Mouse (Mus musculus): ENCODE measurements around the gene Zfp605. TPM values are rescaled to one million over a fixed set of nuclear protein-coding genes. Genes with fewer than 3 reads are reported as not detected.
A peak's percentile ranks its signal among the peaks of the same experiment; 100 is the strongest.
"Not testable (repeated sequence)": the region's sequence is repeated elsewhere in the genome, so short reads cannot be mapped to it uniquely, and the experiment has no call there.

The Zfp605 gene
- total RNA-seq (2021), result 1 to 10 TPM; 2.9 to 3.2 TPM
- long read RNA-seq, experiment 1, partial matches to known transcripts, result 0 of 1 reads
- long read RNA-seq, experiment 1, other reads (novel, unspliced or antisense), result 0 of 1 reads
- long read RNA-seq, experiment 2, result 0 reads

GRCm38 (mm10) chr5:110109991-110110441 is at the start of gene Zfp605:
Gene Zfp605 (plus strand): TSS chr5:110110092.
- intact Hi-C loops (cut with DNase I; ENCODE audit: low total_unique reads), result no loop called here
- peak; percentile 86 for DNase-seq

- intact Hi-C loops (cut with DNase I; ENCODE audit: low total_unique reads); DNase-seq: not testable (repeated sequence)
Measured at GRCm38 (mm10) chr5:110072413-110072812, 37.5 kb upstream of the Zfp605 start, which contains the start of gene Gm17655. Gene Gm17655 (minus strand): TSS chr5:110072513.

- intact Hi-C loops (cut with DNase I; ENCODE audit: low total_unique reads), result no loop called here
- no peak for DNase-seq
Measured at GRCm38 (mm10) chr5:110082961-110083360, 26.9 kb upstream of the Zfp605 start.

GRCm38 (mm10) chr5:110086161-110086866 is 23.6 kb upstream of the Zfp605 start:
- intact Hi-C loops (cut with DNase I; ENCODE audit: low total_unique reads), result no loop called here
- DNase-seq, result no peak

GRCm38 (mm10) chr5:110091546-110091945 is 18.3 kb upstream of the Zfp605 start:
- intact Hi-C loops (cut with DNase I; ENCODE audit: low total_unique reads), result no loop called here

GRCm38 (mm10) chr5:110094030-110094846 is 15.7 kb upstream of the Zfp605 start, which contains the start of gene Gm35315:
Gene Gm35315 (minus strand): TSS chr5:110094420.
- intact Hi-C loops (cut with DNase I; ENCODE audit: low total_unique reads), result no loop called here
- DNase-seq, result peak; percentile 78

More at GRCm38 (mm10) chr5:110091546-110091945, 18.3 kb upstream of the Zfp605 start:
- no peak for DNase-seq

- intact Hi-C loops (cut with DNase I; ENCODE audit: low total_unique reads), result no loop called here
- no peak for DNase-seq
Measured at GRCm38 (mm10) chr5:110094847-110095213, 15.1 kb upstream of the Zfp605 start.

- intact Hi-C loops (cut with DNase I; ENCODE audit: low total_unique reads), result no loop called here
Measured at GRCm38 (mm10) chr5:110098991-110099477, 10.9 kb upstream of the Zfp605 start.

GRCm38 (mm10) chr5:110099656-110100580 is 10.0 kb upstream of the Zfp605 start, which contains the start of gene Plcxd1:
Gene Plcxd1 (plus strand): TSS chr5:110099969.
- DNase-seq, result no peak

More at GRCm38 (mm10) chr5:110098991-110099477, 10.9 kb upstream of the Zfp605 start:
- no peak for DNase-seq

GRCm38 (mm10) chr5:110100921-110101631 is 8.8 kb upstream of the Zfp605 start:
- intact Hi-C loops (cut with DNase I; ENCODE audit: low total_unique reads), result no loop called here
- DNase-seq, result peak; percentile 5

More at GRCm38 (mm10) chr5:110099656-110100580, 10.0 kb upstream of the Zfp605 start, which contains the start of gene Plcxd1:
- intact Hi-C loops (cut with DNase I; ENCODE audit: low total_unique reads), result no loop called here

- peak; percentile 35 for DNase-seq
- intact Hi-C loops (cut with DNase I; ENCODE audit: low total_unique reads), result no loop called here
Measured at GRCm38 (mm10) chr5:110101716-110102347, 8.1 kb upstream of the Zfp605 start.

GRCm38 (mm10) chr5:110102429-110102828 is 7.5 kb upstream of the Zfp605 start:
- intact Hi-C loops (cut with DNase I; ENCODE audit: low total_unique reads), result no loop called here
- no peak for DNase-seq

GRCm38 (mm10) chr5:110102853-110103625 is 6.9 kb upstream of the Zfp605 start:
- intact Hi-C loops (cut with DNase I; ENCODE audit: low total_unique reads), result no loop called here
- DNase-seq, result no peak

- intact Hi-C loops (cut with DNase I; ENCODE audit: low total_unique reads), result no loop called here
- DNase-seq, result no peak
Measured at GRCm38 (mm10) chr5:110103901-110104615, 5.8 kb upstream of the Zfp605 start.

- no peak for DNase-seq
- intact Hi-C loops (cut with DNase I; ENCODE audit: low total_unique reads), result no loop called here
Measured at GRCm38 (mm10) chr5:110104616-110105380, 5.1 kb upstream of the Zfp605 start.
